ENCODE assay signal across 8 mouse cellular contexts in genomic region chr2:27473911-27474310, GRCm38 (mm10). TPM values are rescaled to one million over a fixed set of nuclear protein-coding genes. Genes with fewer than 3 reads are reported as not detected.
DNase-seq lines count a peak whose midpoint lies in the region; ATAC-seq and TF ChIP-seq lines count a peak whose summit lies in the region.

No protein-coding gene starts in this region.

- H3K9me3 ChIP-seq in embryonic facial prominence, embryonic 12.5 days = no peaks in the 10 kb centered on the region
- H3K9me3 ChIP-seq in hindbrain, embryonic 16.5 days (ENCODE audit: control insufficient read depth, low read length) = no peaks in the 10 kb centered on the region

- peaks cover 8% of the 10 kb centered on the region for H3K36me3 ChIP-seq in embryonic facial prominence, embryonic 12.5 days
- no peaks in the 10 kb centered on the region for H3K36me3 ChIP-seq in hindbrain, embryonic 16.5 days (ENCODE audit: control insufficient read depth, insufficient read depth, low read length)
- H3K36me3 ChIP-seq in myocyte (ENCODE audit: control insufficient read depth, insufficient read depth) = no peaks in the 10 kb centered on the region

- no peak for ATAC-seq in embryonic facial prominence, embryonic 12.5 days (ENCODE audit: insufficient number of reproducible peaks, insufficient read depth, low FRiP score, low TSS enrichment)
- no peak for ATAC-seq in hindbrain, embryonic 16.5 days
- ATAC-seq in erythroid progenitor cell, adult 5-6 weeks (replicated peaks; ENCODE audit: low FRiP score, poor library complexity, severe bottlenecking) = no peak

- peak overlapping the region; percentile 86 for H3ac ChIP-seq in myocyte (ENCODE audit: control insufficient read depth, insufficient read length)

- WGBS in embryonic facial prominence, embryonic 12.5 days = 17% methylated on average over 4 of the region's 4 CpGs
- 36% methylated on average over 4 of the region's 4 CpGs for WGBS in hindbrain, embryonic 16.5 days

- intact Hi-C loops in left cerebral cortex, adult 2 months (cut with DNase I) = loop anchor here (2.0 kb wide), 1 partner anchor 31 kb away; the partner anchor contains the start of gene Brd3os
- intact Hi-C loops in left cerebral cortex, postnatal 14 days (cut with DNase I) = loop anchor here (2.0 kb wide), 1 partner anchor 41 kb away; the partner anchor contains the start of gene Wdr5

- no peak for DNase-seq in left cerebral cortex, adult 2 months (ENCODE audit: extremely low spot score in 1 of 2, low spot score in 2 of 2)
- no peak for DNase-seq in left cerebral cortex, postnatal 14 days (ENCODE audit: low spot score in 2 of 2)
- DNase-seq in left cerebral cortex, adult 18-20 months (ENCODE audit: low spot score in 2 of 2) = no peak
- no peak for DNase-seq in ovary, adult 18-20 months (ENCODE audit: low spot score)

- H3K4me1 ChIP-seq in embryonic facial prominence, embryonic 12.5 days = peaks cover 63% of the 10 kb centered on the region
- H3K4me1 ChIP-seq in hindbrain, embryonic 16.5 days (ENCODE audit: control insufficient read depth, insufficient read depth, low read depth, low read length) = peaks cover 54% of the 10 kb centered on the region

- H3K27me3 ChIP-seq in embryonic facial prominence, embryonic 12.5 days = no peaks in the 10 kb centered on the region
- no peaks in the 10 kb centered on the region for H3K27me3 ChIP-seq in hindbrain, embryonic 16.5 days (replicated peaks; ENCODE audit: control insufficient read depth, insufficient read depth, low read length)
- no peaks in the 10 kb centered on the region for H3K27me3 ChIP-seq in myocyte (ENCODE audit: control insufficient read depth, insufficient read depth, insufficient read length)

- peaks cover 58% of the 10 kb centered on the region for H3K79me2 ChIP-seq in myocyte (ENCODE audit: control insufficient read depth, insufficient read depth)

- H3K4me2 ChIP-seq in embryonic facial prominence, embryonic 12.5 days (replicated peaks) = peak overlapping the region; percentile 98
- peak overlapping the region; percentile 81 for H3K4me2 ChIP-seq in hindbrain, embryonic 16.5 days (ENCODE audit: low read length)
- peak overlapping the region; percentile 96 for H3K4me2 ChIP-seq in myocyte (ENCODE audit: low read depth)

- H3K9ac ChIP-seq in embryonic facial prominence, embryonic 12.5 days = peak overlapping the region; percentile 91
- peak overlapping the region; percentile 83 for H3K9ac ChIP-seq in hindbrain, embryonic 16.5 days (ENCODE audit: low read depth, low read length)

- no peak for TF ChIP-seq POLR2A in myocyte (IDR thresholded peaks at IDR 0.05; ENCODE audit: insufficient read length, low read depth)

- no peak overlapping the region for H3K27ac ChIP-seq in left cerebral cortex, adult 2 months
- no peak overlapping the region for H3K27ac ChIP-seq in embryonic facial prominence, embryonic 12.5 days
- H3K27ac ChIP-seq in hindbrain, embryonic 16.5 days (ENCODE audit: low read depth, low read length) = no peak overlapping the region

- H3K4me3 ChIP-seq in left cerebral cortex, adult 2 months = peak overlapping the region; percentile 93
- H3K4me3 ChIP-seq in embryonic facial prominence, embryonic 12.5 days = peak overlapping the region; percentile 79
- H3K4me3 ChIP-seq in hindbrain, embryonic 16.5 days (ENCODE audit: low read length) = peak overlapping the region; percentile 73
- H3K4me3 ChIP-seq in myocyte = peak overlapping the region; percentile 63

- no peak for TF ChIP-seq CTCF in left cerebral cortex, adult 2 months (IDR thresholded peaks at IDR 0.05)

TF ChIP-seq in myocyte, 11 proteins besides CTCF, POLR2A, EP300 and RAD21:
- no peak for TF ChIP-seq USF1 (IDR thresholded peaks at IDR 0.05; ENCODE audit: low read depth)
- TF ChIP-seq CEBPB (IDR thresholded peaks at IDR 0.05; ENCODE audit: insufficient read depth, poor library complexity, severe bottlenecking) = no peak
- no peak for TF ChIP-seq POLR2AphosphoS2 (IDR thresholded peaks at IDR 0.05; ENCODE audit: insufficient read length, low read depth)
- TF ChIP-seq TCF3 (IDR thresholded peaks at IDR 0.05; ENCODE audit: insufficient read length, low read depth) = no peak
- no peak for TF ChIP-seq MYOG (IDR thresholded peaks at IDR 0.05; ENCODE audit: control insufficient read depth in 1 of 3, insufficient read depth in 1 of 3, insufficient read length in 2 of 3, low read depth in 2 of 3)
- TF ChIP-seq MYOD1 (IDR thresholded peaks at IDR 0.05; ENCODE audit: control insufficient read depth in 1 of 3, insufficient read length in 2 of 3, low read depth in 2 of 3) = no peak
- TF ChIP-seq TCF12 (IDR thresholded peaks at IDR 0.05; ENCODE audit: insufficient read depth, poor library complexity, severe bottlenecking) = no peak
- TF ChIP-seq E2F4 (IDR thresholded peaks at IDR 0.05; ENCODE audit: insufficient read depth) = no peak
- no peak for TF ChIP-seq MAX (IDR thresholded peaks at IDR 0.05; ENCODE audit: low read depth)
- TF ChIP-seq SRF (IDR thresholded peaks at IDR 0.05; ENCODE audit: control insufficient read depth, insufficient read length, low read depth) = no peak
- no peak for TF ChIP-seq REST (IDR thresholded peaks at IDR 0.05; ENCODE audit: insufficient read depth, insufficient read length)

RNA-seq across cellular contexts. Expression of gene Brd3os, which starts 31.8 kb away (rescaled TPM):
- 10 to 100 TPM; 26.7 to 27.6 TPM for total RNA-seq in left cerebral cortex, adult 2 months (2021)
- 10 to 100 TPM; 27.9 to 28.5 TPM for total RNA-seq in left cerebral cortex, postnatal 14 days (2021)
- polyA plus RNA-seq in embryonic facial prominence, embryonic 12.5 days (2016; fragmentation: Nextera tagmentation; extraction: Ambion mirVana) = 14.6 and 15.8 TPM in 2 replicates
- 45.6 and 46.2 TPM in 2 replicates for polyA plus RNA-seq in hindbrain, embryonic 16.5 days (2015; fragmentation: Nextera tagmentation; extraction: Ambion mirVana)
- polyA plus RNA-seq in myocyte (2012; fragmentation: generic; extraction: Trizol) = 28.7 TPM
- 10 to 100 TPM; 27.8 to 28.3 TPM for total RNA-seq in left cerebral cortex, adult 18-20 months (2021)
- total RNA-seq in erythroid progenitor cell, adult 5-6 weeks (2015; ENCODE audit: low replicate concordance) = not detected in 2 replicates
- 1.2 TPM in 1 of 2 replicates, not detected in the other for total RNA-seq in erythroid progenitor cell, adult 5-6 weeks (2017; ENCODE audit: low replicate concordance)

RNA-seq across cellular contexts. Expression of gene Brd3, which starts 33.6 kb away (rescaled TPM):
- 10 to 100 TPM; 43.6 to 52.2 TPM for total RNA-seq in left cerebral cortex, adult 2 months (2021)
- 10 to 100 TPM; 61.3 to 64.0 TPM for total RNA-seq in left cerebral cortex, postnatal 14 days (2021)
- polyA plus RNA-seq in embryonic facial prominence, embryonic 12.5 days (2016; fragmentation: Nextera tagmentation; extraction: Ambion mirVana) = 128 and 144 TPM in 2 replicates
- polyA plus RNA-seq in hindbrain, embryonic 16.5 days (2015; fragmentation: Nextera tagmentation; extraction: Ambion mirVana) = 102 and 129 TPM in 2 replicates
- polyA plus RNA-seq in myocyte (2012; fragmentation: generic; extraction: Trizol) = 26.8 TPM
- total RNA-seq in left cerebral cortex, adult 18-20 months (2021) = 10 to 100 TPM; 53.2 to 53.5 TPM
- total RNA-seq in erythroid progenitor cell, adult 5-6 weeks (2015; ENCODE audit: low replicate concordance) = 22.7 and 30.6 TPM in 2 replicates
- 17.3 and 19.8 TPM in 2 replicates for total RNA-seq in erythroid progenitor cell, adult 5-6 weeks (2017; ENCODE audit: low replicate concordance)

RNA-seq across cellular contexts. Expression of gene Wdr5, which starts 41.0 kb away (rescaled TPM):
- total RNA-seq in left cerebral cortex, adult 2 months (2021) = 10 to 100 TPM; 26.7 to 27.2 TPM
- 10 to 100 TPM; 34.9 to 37.3 TPM for total RNA-seq in left cerebral cortex, postnatal 14 days (2021)
- 66.7 and 66.8 TPM in 2 replicates for polyA plus RNA-seq in embryonic facial prominence, embryonic 12.5 days (2016; fragmentation: Nextera tagmentation; extraction: Ambion mirVana)
- 43.8 and 47.4 TPM in 2 replicates for polyA plus RNA-seq in hindbrain, embryonic 16.5 days (2015; fragmentation: Nextera tagmentation; extraction: Ambion mirVana)
- 34.8 TPM for polyA plus RNA-seq in myocyte (2012; fragmentation: generic; extraction: Trizol)
- 10 to 100 TPM; 24.4 to 25.2 TPM for total RNA-seq in left cerebral cortex, adult 18-20 months (2021)
- total RNA-seq in erythroid progenitor cell, adult 5-6 weeks (2015; ENCODE audit: low replicate concordance) = 14.4 and 18.9 TPM in 2 replicates
- 13.6 and 28.5 TPM in 2 replicates for total RNA-seq in erythroid progenitor cell, adult 5-6 weeks (2017; ENCODE audit: low replicate concordance)

RNA-seq across cellular contexts. Expression of gene Vav2, which starts 47.1 kb away (rescaled TPM):
- total RNA-seq in left cerebral cortex, adult 2 months (2021) = 10 to 100 TPM; 10.2 to 10.5 TPM
- total RNA-seq in left cerebral cortex, postnatal 14 days (2021) = 10 to 100 TPM; 15.9 to 18.9 TPM
- polyA plus RNA-seq in embryonic facial prominence, embryonic 12.5 days (2016; fragmentation: Nextera tagmentation; extraction: Ambion mirVana) = 9.0 and 9.8 TPM in 2 replicates
- 10.4 and 11.8 TPM in 2 replicates for polyA plus RNA-seq in hindbrain, embryonic 16.5 days (2015; fragmentation: Nextera tagmentation; extraction: Ambion mirVana)
- 14.1 TPM for polyA plus RNA-seq in myocyte (2012; fragmentation: generic; extraction: Trizol)
- 1 to 10 TPM; 7.9 to 9.8 TPM for total RNA-seq in left cerebral cortex, adult 18-20 months (2021)
- total RNA-seq in erythroid progenitor cell, adult 5-6 weeks (2015; ENCODE audit: low replicate concordance) = 1.7 and 3.6 TPM in 2 replicates
- 2.2 and 10.7 TPM in 2 replicates for total RNA-seq in erythroid progenitor cell, adult 5-6 weeks (2017; ENCODE audit: low replicate concordance)

Comparison
In these comparisons a context has a peak if more than half of its experiments do, and no peak if none do; other contexts are left out.
1. RNA of gene Brd3os, which starts 31.8 kb away (total RNA-seq): 27.9 to 28.5 TPM in left cerebral cortex, postnatal 14 days, 27.8 to 28.3 TPM in left cerebral cortex, adult 18-20 months and 26.7 to 27.6 TPM in left cerebral cortex, adult 2 months; 1.2 TPM in erythroid progenitor cell, adult 5-6 weeks; every median in the first group is over 10 times any median in the second.
2. Peak in every context shown above with its lines, with median percentiles within 50 percentile points of each other: H3K4me3 ChIP-seq and H3K4me2 ChIP-seq.